Mouse (Mus musculus) heart, adult 2 months (tissue): ENCODE data around the gene Ehhadh.

Experiments
- CTCF ChIP-seq: fragments of 200-600 bp; IDR thresholded peaks from 2 replicates; pipeline ENCODE4 v1.8.1; 2022; ENCODE audit warnings: antibody characterized with exemption, mild to moderate bottlenecking, moderate library complexity
- EP300 ChIP-seq: fragments of 200-500 bp; IDR thresholded peaks from 2 replicates; pipeline ENCODE4 v1.6.1; 2011; ENCODE audit warnings: low read depth, low read length, control low read depth; ENCODE audit not compliant: insufficient read depth

DNA sequence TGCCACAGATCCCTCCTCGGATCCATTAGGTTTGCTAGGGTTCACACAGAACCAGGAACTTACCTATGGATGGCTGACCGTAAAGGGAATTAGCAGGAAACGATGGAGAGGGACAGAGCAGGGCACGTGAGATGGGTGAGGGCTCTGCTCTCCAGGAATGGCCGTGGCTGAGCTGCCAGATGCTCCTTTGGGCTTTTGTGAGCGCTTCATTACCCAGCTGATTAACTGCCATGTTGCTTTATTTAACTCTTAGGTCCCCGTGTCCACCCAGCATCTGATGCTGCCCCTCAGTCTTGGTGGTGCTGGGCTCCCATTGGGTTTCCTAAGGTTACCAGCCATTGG is 28.0 kb upstream of the Ehhadh start:
- TF ChIP-seq EP300 (no peak), CTCF (no peak)
